Mouse (Mus musculus): ENCODE measurements around the gene Bmf. TPM values are rescaled to one million over a fixed set of nuclear protein-coding genes. Genes with fewer than 3 reads are reported as not detected.

Gene Bmf
- polyA plus RNA-seq, 2 experiments from 2014 or later: 1.3 to 4.2 TPM

Other genes starting within 250 kb of the Bmf start
- under 1 TPM in 1 of 2 experiments, not detected in 1; 0.11 TPM for gene Gpr176, start 176.3 kb downstream of the Bmf start, polyA plus RNA-seq (2017; shearing (Covaris generic))
- gene Eif2ak4, start 161.1 kb downstream of the Bmf start, polyA plus RNA-seq (2017; shearing (Covaris generic)): 1 to 10 TPM; 2.9 to 3.1 TPM
- gene Srp14, start 70.0 kb downstream of the Bmf start, polyA plus RNA-seq (2017; shearing (Covaris generic)): 100 to 1,000 TPM; 272 to 283 TPM
- 10 to 100 TPM in 1 of 2 experiments, 1 to 10 TPM in 1; 3.0 to 11.1 TPM for gene Bub1b, start 48.5 kb upstream of the Bmf start, polyA plus RNA-seq (2017; shearing (Covaris generic))
- gene Pak6, start 113.6 kb upstream of the Bmf start, polyA plus RNA-seq (2017; shearing (Covaris generic)): 1 to 10 TPM in 1 of 2 experiments, under 1 TPM in 1; 0.13 to 1.3 TPM
- not detected for gene Ankrd63, start 154.3 kb upstream of the Bmf start, polyA plus RNA-seq (2017; shearing (Covaris generic))
- gene Plcb2, start 178.8 kb upstream of the Bmf start, polyA plus RNA-seq (2017; shearing (Covaris generic)): 10 to 100 TPM; 15.7 to 20.8 TPM
- gene Inafm2, start 196.1 kb upstream of the Bmf start, polyA plus RNA-seq (2017; shearing (Covaris generic)): 10 to 100 TPM; 18.6 to 20.6 TPM
- gene Ccdc9b, start 213.0 kb upstream of the Bmf start, polyA plus RNA-seq (2017; shearing (Covaris generic)): not detected
- gene Phgr1, start 223.1 kb upstream of the Bmf start, polyA plus RNA-seq (2017; shearing (Covaris generic)): not detected
- not detected for gene Disp2, start 230.0 kb upstream of the Bmf start, polyA plus RNA-seq (2017; shearing (Covaris generic))